Mouse (Mus musculus) neural tube, embryonic 10.5 days (tissue): ENCODE measurements around the gene Prf1.
A peak's percentile ranks its signal among the peaks of the same experiment; 100 is the strongest.

Experiments
- DNase-seq: peaks from one replicate; pipeline ENCODE4 v3.0.0-alpha.2; 2017; ENCODE audit warnings: low spot score; ENCODE audit errors: extremely low spot score

Prf1 gene

GRCm38 (mm10) chr10:61297477-61297876 lies at the start of gene Prf1:
Gene Prf1 (plus strand): TSS chr10:61297833.
- no peak for DNase-seq

GRCm38 (mm10) chr10:61248596-61249114 lies 49.0 kb upstream of the Prf1 start:
- DNase-seq = no peak

GRCm38 (mm10) chr10:61249951-61250350 lies 47.7 kb upstream of the Prf1 start:
- DNase-seq = no peak

GRCm38 (mm10) chr10:61254761-61255160 lies 42.9 kb upstream of the Prf1 start:
- no peak for DNase-seq

GRCm38 (mm10) chr10:61255190-61255589 lies 42.4 kb upstream of the Prf1 start:
- no peak for DNase-seq

- DNase-seq = no peak
Measured at GRCm38 (mm10) chr10:61256665-61257064, 41.0 kb upstream of the Prf1 start.

GRCm38 (mm10) chr10:61258131-61258530 lies 39.5 kb upstream of the Prf1 start:
- no peak for DNase-seq

GRCm38 (mm10) chr10:61261229-61262156 lies 36.1 kb upstream of the Prf1 start:
- DNase-seq = no peak

- no peak for DNase-seq
Measured at GRCm38 (mm10) chr10:61263606-61264005, 34.0 kb upstream of the Prf1 start.

- no peak for DNase-seq
Measured at GRCm38 (mm10) chr10:61267378-61267777, 30.3 kb upstream of the Prf1 start.

- DNase-seq = no peak
Measured at GRCm38 (mm10) chr10:61272089-61272626, 25.5 kb upstream of the Prf1 start.

GRCm38 (mm10) chr10:61272631-61273030 lies 25.0 kb upstream of the Prf1 start:
- no peak for DNase-seq

GRCm38 (mm10) chr10:61273081-61273843 lies 24.4 kb upstream of the Prf1 start, which contains the start of gene Adamts14:
Gene Adamts14 (minus strand): TSS chr10:61273438.
- peak; percentile 71 for DNase-seq

- no peak for DNase-seq
Measured at GRCm38 (mm10) chr10:61273844-61274215, 23.8 kb upstream of the Prf1 start.

GRCm38 (mm10) chr10:61274532-61274931 lies 23.1 kb upstream of the Prf1 start:
- DNase-seq = no peak

- peak; percentile 55 for DNase-seq
Measured at GRCm38 (mm10) chr10:61275669-61276110, 21.9 kb upstream of the Prf1 start.

- no peak for DNase-seq
Measured at GRCm38 (mm10) chr10:61277051-61277450, 20.6 kb upstream of the Prf1 start.

GRCm38 (mm10) chr10:61277918-61278674 lies 19.5 kb upstream of the Prf1 start:
- DNase-seq = no peak

- DNase-seq = no peak
Measured at GRCm38 (mm10) chr10:61281115-61281514, 16.5 kb upstream of the Prf1 start.

- DNase-seq = no peak
Measured at GRCm38 (mm10) chr10:61284309-61284708, 13.3 kb upstream of the Prf1 start.

- no peak for DNase-seq
Measured at GRCm38 (mm10) chr10:61285271-61285670, 12.4 kb upstream of the Prf1 start.
